ENCODE assay signal across 9 mouse cellular contexts in the genomic region with DNA sequence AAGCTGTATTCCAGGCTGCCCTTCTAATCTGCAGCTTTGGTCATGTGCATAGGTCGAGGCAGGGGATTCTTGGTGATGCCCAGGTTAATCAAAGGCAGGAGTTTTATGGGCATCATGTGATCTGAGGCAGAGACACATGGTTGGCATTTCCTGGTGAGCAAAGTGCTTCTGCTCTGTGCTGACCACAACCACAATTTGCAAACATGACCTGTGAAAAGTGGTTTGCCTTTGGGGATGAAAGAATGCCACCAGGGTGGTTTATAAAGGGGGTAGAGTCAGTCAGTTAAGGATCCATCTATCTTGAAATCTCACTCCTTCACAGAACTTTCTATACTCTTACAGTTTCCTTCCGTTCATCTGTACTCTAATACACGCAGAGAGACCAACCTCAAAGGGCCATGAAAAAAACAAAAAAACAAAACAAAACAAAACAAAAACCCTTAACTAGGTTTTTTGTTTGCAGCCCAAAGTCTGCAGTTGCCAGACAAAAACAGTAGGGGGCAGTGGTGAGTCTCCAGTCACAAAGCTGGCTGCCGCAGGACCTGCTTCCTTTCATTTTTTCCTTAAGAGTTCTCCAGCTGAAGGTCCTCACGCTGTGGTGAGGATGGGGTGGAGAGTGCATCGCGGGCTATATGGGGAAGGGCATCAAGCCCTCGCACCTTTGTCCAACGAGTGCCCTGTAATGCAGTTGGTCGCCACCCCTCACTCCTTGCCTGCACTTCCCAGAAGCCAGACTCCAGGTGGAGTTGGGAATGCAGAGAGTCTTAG. TPM values are rescaled to one million over a fixed set of nuclear protein-coding genes. Genes with fewer than 3 reads are reported as not detected.
DNase-seq lines count a peak whose midpoint lies in the region; ATAC-seq lines count a peak whose summit lies in the region.
"Had no signal": no experiment of that assay in that cellular context is flagged by ENCODE, and none has a peak within 500 bp of the region (broad histone marks: within the 10 kb centered on the region; RNA-seq: fewer than 3 reads in every experiment).

No protein-coding gene starts in this region.

- H3K27ac ChIP-seq in hindbrain, embryonic 10.5 days, result 0 out of 2 replicates have a peak overlapping the region, but pooled peaks have one; percentile 13
- no peak overlapping the region for H3K27ac ChIP-seq in limb, embryonic 13.5 days
- H3K27ac ChIP-seq in neural tube, embryonic 12.5 days, result no peak overlapping the region
- H3K27ac ChIP-seq: neural tube, embryonic 13.5 days had no signal

- no peaks in the 10 kb centered on the region for H3K9me3 ChIP-seq in hindbrain, embryonic 10.5 days
- H3K9me3 ChIP-seq in limb, embryonic 13.5 days, result no peaks in the 10 kb centered on the region
- H3K9me3 ChIP-seq in neural tube, embryonic 12.5 days, result no peaks in the 10 kb centered on the region
- H3K9me3 ChIP-seq: neural tube, embryonic 13.5 days had no signal

- H3K4me3 ChIP-seq in hindbrain, embryonic 10.5 days, result no peak overlapping the region
- H3K4me3 ChIP-seq in limb, embryonic 13.5 days, result no peak overlapping the region
- H3K4me3 ChIP-seq in neural tube, embryonic 12.5 days, result no peak overlapping the region
- H3K4me3 ChIP-seq: neural tube, embryonic 13.5 days had no signal

- no peaks in the 10 kb centered on the region for H3K27me3 ChIP-seq in hindbrain, embryonic 10.5 days (ENCODE audit: insufficient read depth, poor library complexity, severe bottlenecking)
- H3K27me3 ChIP-seq in limb, embryonic 13.5 days, result 0 out of 2 replicates have a peak, but pooled peaks cover 5% of the 10 kb centered on the region
- H3K27me3 ChIP-seq in neural tube, embryonic 12.5 days (replicated peaks), result no peaks in the 10 kb centered on the region
- H3K27me3 ChIP-seq: neural tube, embryonic 13.5 days had no signal

- H3K4me2 ChIP-seq in limb, embryonic 13.5 days (replicated peaks), result peak overlapping the region; percentile 38
- peak overlapping the region; percentile 16; the same call in 1 of the 2 replicates for H3K4me2 ChIP-seq in neural tube, embryonic 12.5 days (replicated peaks)
- H3K4me2 ChIP-seq: neural tube, embryonic 13.5 days had no signal

- peak; percentile 29 for DNase-seq in layer of hippocampus, adult 11-12 months (ENCODE audit: low spot score)
- no peak for DNase-seq in layer of hippocampus, postnatal 36 days
- DNase-seq in R1 (ENCODE audit: low read depth, low spot score), result peak; percentile 62
- DNase-seq in embryo, embryonic 11 days, result peak; percentile 71
- peak; percentile 46 for DNase-seq in hindbrain, embryonic 10.5 days (ENCODE audit: low spot score)

- peaks cover 22% of the 10 kb centered on the region for H3K4me1 ChIP-seq in hindbrain, embryonic 10.5 days (replicated peaks)
- H3K4me1 ChIP-seq in limb, embryonic 13.5 days, result peaks cover 7% of the 10 kb centered on the region
- H3K4me1 ChIP-seq in neural tube, embryonic 12.5 days, result peaks cover 15% of the 10 kb centered on the region

- no peaks in the 10 kb centered on the region for H3K36me3 ChIP-seq in hindbrain, embryonic 10.5 days
- H3K36me3 ChIP-seq in limb, embryonic 13.5 days, result no peaks in the 10 kb centered on the region
- H3K36me3 ChIP-seq in neural tube, embryonic 12.5 days, result no peaks in the 10 kb centered on the region
- H3K36me3 ChIP-seq: neural tube, embryonic 13.5 days had no signal

- no peak overlapping the region for H3K9ac ChIP-seq in limb, embryonic 13.5 days
- H3K9ac ChIP-seq in neural tube, embryonic 12.5 days, result no peak overlapping the region
- H3K9ac ChIP-seq: neural tube, embryonic 13.5 days had no signal

- 35% methylated on average over 10 of the region's 10 CpGs for WGBS in hindbrain, embryonic 10.5 days
- 37% methylated on average over 10 of the region's 10 CpGs for WGBS in limb, embryonic 13.5 days
- 31% methylated on average over 10 of the region's 10 CpGs for WGBS in neural tube, embryonic 12.5 days

- no peak for ATAC-seq in limb, embryonic 13.5 days (ENCODE audit: low FRiP score, low read depth)
- ATAC-seq in neural tube, embryonic 12.5 days (ENCODE audit: low FRiP score, low read depth), result no peak
- no peak for ATAC-seq in erythroid progenitor cell, adult 5-6 weeks (replicated peaks; ENCODE audit: low FRiP score, poor library complexity, severe bottlenecking)

RNA-seq across cellular contexts. Expression of a gene that starts 56.3 kb away (rescaled TPM):
- total RNA-seq in layer of hippocampus, postnatal 36 days (2021), result 1 to 10 TPM; 1.8 to 2.6 TPM
- 1.0 and 1.1 TPM in 2 replicates for polyA plus RNA-seq in hindbrain, embryonic 10.5 days (2016; fragmentation: Nextera tagmentation; extraction: Ambion mirVana)
- 1.6 and 1.9 TPM in 2 replicates for polyA plus RNA-seq in limb, embryonic 13.5 days (2015; fragmentation: Nextera tagmentation; extraction: Ambion mirVana)
- 0.81 and 1.3 TPM in 2 replicates for polyA plus RNA-seq in neural tube, embryonic 12.5 days (2016; fragmentation: Nextera tagmentation; extraction: Ambion mirVana)
- 1.4 and 2.9 TPM in 2 replicates for total RNA-seq in erythroid progenitor cell, adult 5-6 weeks (2015; ENCODE audit: low replicate concordance)
- 5.8 and 7.0 TPM in 2 replicates for total RNA-seq in erythroid progenitor cell, adult 5-6 weeks (2017; ENCODE audit: low replicate concordance)

Comparison
In these comparisons a context has a peak if more than half of its experiments do, and no peak if none do; other contexts are left out.
1. DNase-seq: peak in layer of hippocampus, adult 11-12 months (single experiment), R1 (single experiment), embryo, embryonic 11 days (single experiment) and hindbrain, embryonic 10.5 days (single experiment); none in layer of hippocampus, postnatal 36 days (0 of 2).